Mouse (Mus musculus) heart, postnatal 0 days (tissue): ENCODE measurements around the gene Tshz2. TPM values are rescaled to one million over a fixed set of nuclear protein-coding genes. Genes with fewer than 3 reads are reported as not detected.

Experiments used
- ATAC-seq: fragments of 200-750 bp; cut with Nextera tagmentation; 2 replicates; pipeline ENCODE4 v1.8.0; 2017; ENCODE audit warnings: low read depth, moderate number of reproducible peaks, moderate library complexity; ENCODE audit not compliant: insufficient read depth
- DNase-seq: peaks from one replicate; pipeline ENCODE4 v3.0.0-alpha.2; 2016; ENCODE audit warnings: low spot score
- H3K27ac ChIP-seq: fragments of 300-500 bp; sonication (generic); 2 replicates; pipeline ENCODE4 v1.5.1; 2014; ENCODE audit warnings: low read depth, mild to moderate bottlenecking
- H3K27me3 ChIP-seq: fragments of 300-500 bp; sonication (generic); 2 replicates; pipeline ENCODE4 v1.6.1; 2014; ENCODE audit warnings: low read length, mixed read lengths; ENCODE audit not compliant: control insufficient read depth, insufficient read depth
- H3K36me3 ChIP-seq: fragments of 300-500 bp; sonication (generic); replicated peaks from 2 replicates; pipeline ENCODE4 v1.6.1; 2014; ENCODE audit warnings: low read length, mixed read lengths; ENCODE audit not compliant: control insufficient read depth, insufficient read depth
- H3K4me1 ChIP-seq: fragments of 300-500 bp; sonication (generic); 2 replicates; pipeline ENCODE4 v1.6.1; 2014; ENCODE audit warnings: antibody characterized with exemption; ENCODE audit not compliant: control insufficient read depth, insufficient read depth
- H3K4me2 ChIP-seq: fragments of 300-500 bp; sonication (generic); 2 replicates; pipeline ENCODE4 v1.6.1; 2014; ENCODE audit warnings: low read depth, mild to moderate bottlenecking, low read length, moderate library complexity
- H3K4me3 ChIP-seq: fragments of 300-500 bp; sonication (generic); 2 replicates; pipeline ENCODE4 v1.5.1; 2014; ENCODE audit warnings: low read depth, low read length
- H3K9ac ChIP-seq: fragments of 300-500 bp; sonication (generic); replicated peaks from 2 replicates; pipeline ENCODE4 v1.6.1; 2014; ENCODE audit warnings: low read depth, low read length, mixed read lengths
- H3K9me3 ChIP-seq: fragments of 300-500 bp; sonication (generic); replicated peaks from 2 replicates; pipeline ENCODE4 v1.6.1; 2016; ENCODE audit warnings: low read length; ENCODE audit not compliant: control insufficient read depth
- CTCF ChIP-seq: IDR thresholded peaks from 2 replicates; pipeline ENCODE4 v1.5.1; 2016; ENCODE audit warnings: antibody characterized with exemption, control low read depth, low read depth
- EP300 ChIP-seq: IDR thresholded peaks from 2 replicates; pipeline ENCODE4 v1.6.1; 2016; ENCODE audit warnings: antibody characterized with exemption, low read depth
- whole genome bisulfite sequencing: fragments of 180-500 bp; shearing (Covaris S2); extraction: QIAGEN DNeasy Blood & Tissue Kit; methylation state at CpG from one replicate; pipeline ENCODE4 v1.1.7; 2014; 5-methylcytosine and 5-hydroxymethylcytosine counted together
- polyA plus RNA-seq: library from polyadenylated mRNA; unstranded; fragments of >200 nt; fragmentation: Nextera tagmentation; extraction: Ambion mirVana; gene quantifications from 2 replicates; pipeline ENCODE4 v1.2.1, GENCODE M21; 2015
- total RNA-seq: library from RNA; depleted of rRNA; stranded (reverse); fragments of >200 nt; gene quantifications from 2 replicates; pipeline ENCODE4 v1.2.3, GENCODE M21; 2014; ENCODE audit warnings: low replicate concordance

Tshz2 gene
- total and polyA plus RNA-seq, 2 experiments from 2014 or later = 2.8 to 7.8 TPM

DNA sequence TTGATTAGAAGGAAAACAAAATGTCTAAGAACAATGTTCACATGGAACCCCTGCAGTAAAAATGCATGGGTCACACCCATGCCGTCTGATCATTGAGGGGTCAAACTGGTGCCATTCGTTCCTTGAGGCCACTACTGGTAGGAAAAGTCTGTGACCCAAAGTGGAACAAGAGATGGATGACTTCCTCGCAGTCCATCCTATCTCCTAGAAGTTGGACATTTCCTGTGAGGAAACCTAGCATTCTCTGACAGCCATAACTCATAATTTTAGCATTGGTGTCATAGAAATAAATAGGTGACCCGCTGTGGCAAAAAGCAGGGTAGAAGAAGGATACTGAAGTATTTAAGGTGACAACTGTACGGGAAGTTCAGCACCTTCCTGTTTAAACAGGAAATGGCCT is 41.4 kb downstream of the Tshz2 start:
- Histone ChIP-seq H3K27me3 (no peaks in the 10 kb centered on the region), H3K9me3 (no peaks in the 10 kb centered on the region), H3K36me3 (no peaks in the 10 kb centered on the region), H3K4me1 (no peaks in the 10 kb centered on the region; the same call in 1 of the 2 replicates), H3K4me2 (no peak overlapping the region), H3K4me3 (no peak overlapping the region), H3K27ac (peak overlapping the region; percentile 25; the same call in 1 of the 2 replicates), H3K9ac (no peak overlapping the region)
- ATAC-seq (no peak), DNase-seq (no peak)
- TF ChIP-seq EP300 = no peak
- no peak for TF ChIP-seq CTCF
- WGBS = 58% methylated on average over 5 of the region's 5 CpGs

DNA sequence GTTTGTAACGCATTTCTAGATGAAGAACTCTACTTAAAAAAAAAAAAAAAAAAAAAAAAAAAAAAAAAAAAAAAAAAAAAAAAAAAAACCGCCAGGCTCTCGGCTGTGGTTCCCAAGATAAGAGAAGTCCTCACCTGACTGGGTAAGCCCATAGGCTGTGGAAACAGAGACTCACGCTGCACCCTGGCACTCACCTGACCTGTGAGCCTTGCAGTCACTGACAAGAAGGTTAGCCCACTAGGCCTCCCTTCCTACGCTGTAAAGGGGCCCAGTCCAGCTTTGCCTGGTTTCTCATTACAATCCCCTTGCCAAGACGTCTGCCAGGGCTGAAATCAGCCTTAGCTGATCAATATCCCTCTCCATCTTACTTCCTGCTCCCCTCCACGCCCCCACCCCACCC is 46.5 kb downstream of the Tshz2 start:
- TF ChIP-seq EP300 (no peak), CTCF (no peak)

DNA sequence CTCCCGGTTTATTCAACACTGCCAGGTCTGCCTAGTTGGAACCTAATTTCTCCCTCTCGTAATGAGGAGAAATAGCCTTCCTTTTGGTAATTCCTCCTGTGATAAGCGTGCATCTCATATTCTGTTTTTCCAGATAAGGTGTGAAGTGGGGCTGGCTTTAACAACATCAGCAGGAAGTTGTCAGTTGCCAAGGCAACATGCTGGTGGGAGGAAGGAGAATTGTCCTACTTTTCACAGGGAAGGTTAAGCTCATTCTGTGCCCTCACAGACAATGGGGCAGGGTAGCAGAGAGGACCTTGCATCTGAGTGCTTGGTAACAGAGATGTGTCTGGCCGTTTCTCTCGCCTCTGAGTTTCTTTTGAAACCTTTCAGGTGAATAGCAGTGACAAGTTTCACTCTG is 47.1 kb downstream of the Tshz2 start:
- H3K9ac ChIP-seq = no peak overlapping the region
- no peaks in the 10 kb centered on the region for H3K9me3 ChIP-seq
- DNase-seq (no peak), ATAC-seq (no peak)
- peak overlapping the region; percentile 39; the same call in 1 of the 2 replicates for H3K27ac ChIP-seq
- 53% methylated on average over 5 of the region's 5 CpGs for WGBS
- H3K36me3 ChIP-seq = no peaks in the 10 kb centered on the region
- TF ChIP-seq EP300 (no peak), CTCF (no peak)
- H3K4me1 ChIP-seq = peaks cover 1% of the 10 kb centered on the region; the same call in 1 of the 2 replicates
- no peak overlapping the region for H3K4me2 ChIP-seq
- H3K27me3 ChIP-seq = no peaks in the 10 kb centered on the region
- H3K4me3 ChIP-seq = no peak overlapping the region

More for the DNA sequence above, 46.5 kb downstream of the Tshz2 start:
- ATAC-seq = no peak
- H3K4me1 ChIP-seq = no peaks in the 10 kb centered on the region
- H3K9ac ChIP-seq = no peak overlapping the region
- H3K36me3 ChIP-seq = no peaks in the 10 kb centered on the region
- WGBS = 53% methylated on average over 7 of the region's 7 CpGs
- H3K4me3 ChIP-seq = no peak overlapping the region
- no peak for DNase-seq
- no peaks in the 10 kb centered on the region for H3K9me3 ChIP-seq
- H3K27ac ChIP-seq = peak overlapping the region; percentile 39; the same call in 1 of the 2 replicates
- no peak overlapping the region for H3K4me2 ChIP-seq
- no peaks in the 10 kb centered on the region for H3K27me3 ChIP-seq

DNA sequence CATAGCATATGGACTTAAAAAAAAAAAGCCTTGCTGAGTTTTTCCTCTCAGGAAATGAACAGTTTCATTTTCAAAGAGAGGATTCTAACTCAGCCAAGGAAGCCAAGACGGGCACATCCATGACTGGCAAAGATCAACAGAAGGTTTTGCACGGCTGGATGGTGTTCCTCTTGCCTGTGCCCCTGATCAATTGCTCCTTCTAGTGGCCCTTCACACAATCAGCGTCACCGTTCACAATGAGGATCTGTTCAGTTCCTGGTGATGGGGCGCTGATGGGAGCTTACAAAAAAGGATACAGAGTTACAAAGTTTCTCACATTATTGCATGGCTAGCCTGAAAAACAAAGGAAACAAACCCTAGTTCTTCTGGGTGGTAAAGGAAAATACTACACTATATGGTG is 52.4 kb downstream of the Tshz2 start:
- no peaks in the 10 kb centered on the region for H3K27me3 ChIP-seq
- no peak overlapping the region for H3K9ac ChIP-seq
- H3K4me2 ChIP-seq = no peak overlapping the region
- no peak overlapping the region for H3K4me3 ChIP-seq
- TF ChIP-seq CTCF = peak; percentile 29
- no peak for TF ChIP-seq EP300
- DNase-seq (no peak), ATAC-seq (no peak)
- WGBS = 44% methylated on average over 5 of the region's 5 CpGs
- H3K27ac ChIP-seq = no peak overlapping the region
- H3K36me3 ChIP-seq = no peaks in the 10 kb centered on the region
- H3K4me1 ChIP-seq = peaks cover 10% of the 10 kb centered on the region; the same call in 1 of the 2 replicates
- no peaks in the 10 kb centered on the region for H3K9me3 ChIP-seq

DNA sequence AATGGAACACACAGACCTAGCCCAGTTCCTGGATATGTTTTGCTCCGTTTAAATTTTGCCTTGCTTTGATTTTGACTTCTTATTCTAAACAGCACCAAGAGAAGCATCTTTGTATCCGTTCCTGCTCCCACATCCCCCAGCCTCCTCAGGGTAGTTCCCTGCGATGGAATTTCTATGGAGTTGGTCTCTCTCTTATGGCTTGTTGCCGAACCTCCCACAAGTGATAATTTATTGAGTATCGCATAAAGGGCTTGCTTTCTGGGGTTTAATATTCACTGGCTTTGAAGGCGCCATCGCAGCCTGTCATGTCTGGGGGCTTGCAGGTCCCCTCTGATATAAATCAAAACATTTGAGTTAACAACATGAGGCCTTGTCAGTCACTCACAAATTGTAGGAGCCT is 52.9 kb downstream of the Tshz2 start:
- Histone ChIP-seq H3K27ac (no peak overlapping the region), H3K4me2 (no peak overlapping the region), H3K36me3 (no peaks in the 10 kb centered on the region), H3K4me1 (peaks cover 10% of the 10 kb centered on the region; the same call in 1 of the 2 replicates), H3K9ac (no peak overlapping the region), H3K27me3 (no peaks in the 10 kb centered on the region), H3K4me3 (no peak overlapping the region), H3K9me3 (no peaks in the 10 kb centered on the region)
- ATAC-seq = no peak
- DNase-seq = no peak
- TF ChIP-seq EP300 (no peak), CTCF (no peak)
- 77% methylated on average over 7 of the region's 7 CpGs for WGBS
